Mouse (Mus musculus) forebrain, postnatal 0 days (tissue): ENCODE data around the gene Pced1b. TPM values are rescaled to one million over a fixed set of nuclear protein-coding genes. Genes with fewer than 3 reads are reported as not detected.
"Not testable (repeated sequence)": the region's sequence is repeated elsewhere in the genome, so short reads cannot be mapped to it uniquely, and the experiment has no call there.

Experiments used
- ATAC-seq: fragments of 200-750 bp; cut with Nextera tagmentation; 2 replicates; pipeline ENCODE4 v1.8.0; 2017; ENCODE audit warnings: mild to moderate bottlenecking, moderate library complexity
- DNase-seq: peaks from one replicate; pipeline ENCODE4 v3.0.0-alpha.2; 2015
- H3K27ac ChIP-seq: fragments of 300-500 bp; sonication (generic); 2 replicates; pipeline ENCODE4 v1.5.1; 2014; ENCODE audit warnings: low read depth, mild to moderate bottlenecking, antibody characterized with exemption, low read length, moderate library complexity, mixed read lengths
- H3K27me3 ChIP-seq: fragments of 300-500 bp; sonication (generic); 2 replicates; pipeline ENCODE4 v1.6.1; 2014; ENCODE audit warnings: mild to moderate bottlenecking, low read length, mixed read lengths; ENCODE audit not compliant: insufficient read depth
- H3K36me3 ChIP-seq: fragments of 300-500 bp; sonication (generic); 2 replicates; pipeline ENCODE4 v1.6.1; 2014; ENCODE audit warnings: mild to moderate bottlenecking, moderate library complexity; ENCODE audit not compliant: insufficient read depth
- H3K4me1 ChIP-seq: fragments of 300-500 bp; sonication (generic); 2 replicates; pipeline ENCODE4 v1.6.1; 2014; ENCODE audit warnings: antibody characterized with exemption; ENCODE audit not compliant: insufficient read depth
- H3K4me2 ChIP-seq: fragments of 300-500 bp; sonication (generic); 2 replicates; pipeline ENCODE4 v1.6.1; 2014; ENCODE audit warnings: low read depth, mild to moderate bottlenecking, moderate library complexity
- H3K4me3 ChIP-seq: fragments of 300-500 bp; sonication (generic); 2 replicates; pipeline ENCODE4 v1.5.1; 2014; ENCODE audit warnings: low read depth, low read length, mixed read lengths
- H3K9ac ChIP-seq: fragments of 300-500 bp; sonication (generic); 2 replicates; pipeline ENCODE4 v1.6.1; 2014; ENCODE audit warnings: mild to moderate bottlenecking
- H3K9me3 ChIP-seq: fragments of 300-500 bp; sonication (generic); 2 replicates; pipeline ENCODE4 v1.6.1; 2016; ENCODE audit warnings: low read length
- CTCF ChIP-seq: sonication (generic); IDR thresholded peaks from 2 replicates; pipeline ENCODE4 v1.5.1; 2016; ENCODE audit warnings: antibody characterized with exemption, control low read depth, low read depth
- whole genome bisulfite sequencing: fragments of 180-500 bp; shearing (Covaris S2); extraction: QIAGEN DNeasy Blood & Tissue Kit; methylation state at CpG from one replicate; pipeline ENCODE4 v1.1.7; 2014; 5-methylcytosine and 5-hydroxymethylcytosine counted together
- polyA plus RNA-seq: library from polyadenylated mRNA; unstranded; fragments of >200 nt; fragmentation: Nextera tagmentation; extraction: Ambion mirVana; gene quantifications from 2 replicates; pipeline ENCODE4 v1.2.1, GENCODE M21; 2015
- total RNA-seq: library from RNA; depleted of rRNA; stranded (reverse); fragments of >200 nt; gene quantifications from 2 replicates; pipeline ENCODE4 v1.2.3, GENCODE M21; 2014

Gene Pced1b
- total and polyA plus RNA-seq, 2 experiments from 2014 or later = 4.4 to 6.9 TPM

GRCm38 (mm10) chr15:97360842-97361770, 114.2 kb downstream of the Pced1b start:
- Histone ChIP-seq H3K36me3 (no peaks in the 10 kb centered on the region), H3K4me3 (no peak overlapping the region), H3K27me3 (no peaks in the 10 kb centered on the region), H3K9ac (no peak overlapping the region), H3K9me3 (no peaks in the 10 kb centered on the region), H3K27ac (no peak overlapping the region), H3K4me2 (no peak overlapping the region), H3K4me1 (no peaks in the 10 kb centered on the region)
- no peak for TF ChIP-seq CTCF
- 88% methylated on average over 23 of the region's 23 CpGs for WGBS
- DNase-seq = no peak
- no peak for ATAC-seq

GRCm38 (mm10) chr15:97361771-97362171, 114.9 kb downstream of the Pced1b start:
- Histone ChIP-seq H3K4me3 (no peak overlapping the region), H3K4me2 (no peak overlapping the region), H3K4me1 (no peaks in the 10 kb centered on the region), H3K36me3 (no peaks in the 10 kb centered on the region), H3K9me3 (no peaks in the 10 kb centered on the region), H3K27me3 (no peaks in the 10 kb centered on the region), H3K27ac (no peak overlapping the region), H3K9ac (no peak overlapping the region)
- 78% methylated on average over 8 of the region's 8 CpGs for WGBS
- TF ChIP-seq CTCF = no peak
- ATAC-seq (no peak), DNase-seq (no peak)

GRCm38 (mm10) chr15:97364271-97364670, 117.4 kb downstream of the Pced1b start:
- not testable (repeated sequence) for ATAC-seq, H3K9ac ChIP-seq, H3K9me3 ChIP-seq, H3K4me2 ChIP-seq, H3K27me3 ChIP-seq, H3K27ac ChIP-seq, H3K36me3 ChIP-seq, H3K4me1 ChIP-seq, H3K4me3 ChIP-seq, DNase-seq
- 90% methylated on average over 3 of the region's 3 CpGs for WGBS

- Histone ChIP-seq H3K4me2 (no peak overlapping the region), H3K27me3 (no peaks in the 10 kb centered on the region), H3K27ac (no peak overlapping the region), H3K4me3 (no peak overlapping the region), H3K9me3 (no peaks in the 10 kb centered on the region), H3K4me1 (no peaks in the 10 kb centered on the region), H3K36me3 (no peaks in the 10 kb centered on the region), H3K9ac (no peak overlapping the region)
- no peak for TF ChIP-seq CTCF
- ATAC-seq = no peak
- no peak for DNase-seq
- 81% methylated on average over 8 of the region's 8 CpGs for WGBS
Measured at GRCm38 (mm10) chr15:97364968-97365367, 118.1 kb downstream of the Pced1b start.

- H3K27ac ChIP-seq = no peak overlapping the region
- H3K9me3 ChIP-seq = no peaks in the 10 kb centered on the region
- 93% methylated on average over 9 of the region's 9 CpGs for WGBS
- no peaks in the 10 kb centered on the region for H3K36me3 ChIP-seq
- no peak for ATAC-seq
- no peak overlapping the region for H3K9ac ChIP-seq
- TF ChIP-seq CTCF = no peak
- no peaks in the 10 kb centered on the region for H3K27me3 ChIP-seq
- no peak overlapping the region for H3K4me3 ChIP-seq
- H3K4me2 ChIP-seq = no peak overlapping the region
- no peak for DNase-seq
- H3K4me1 ChIP-seq = no peaks in the 10 kb centered on the region
Measured at GRCm38 (mm10) chr15:97368035-97368608, 121.2 kb downstream of the Pced1b start.

- Histone ChIP-seq H3K27ac (no peak overlapping the region), H3K27me3 (no peaks in the 10 kb centered on the region), H3K4me2 (no peak overlapping the region), H3K9ac (no peak overlapping the region), H3K9me3 (no peaks in the 10 kb centered on the region), H3K36me3 (no peaks in the 10 kb centered on the region), H3K4me3 (no peak overlapping the region), H3K4me1 (0 out of 2 replicates have a peak, but pooled peaks cover 4% of the 10 kb centered on the region)
- DNase-seq (no peak), ATAC-seq (no peak)
- WGBS = 88% methylated on average over 7 of the region's 7 CpGs
- TF ChIP-seq CTCF = no peak
Measured at GRCm38 (mm10) chr15:97368631-97369030, 121.7 kb downstream of the Pced1b start.

- Histone ChIP-seq H3K4me1 (0 out of 2 replicates have a peak, but pooled peaks cover 4% of the 10 kb centered on the region), H3K4me2 (no peak overlapping the region), H3K9ac (no peak overlapping the region), H3K4me3 (no peak overlapping the region), H3K27me3 (no peaks in the 10 kb centered on the region), H3K27ac (no peak overlapping the region), H3K9me3 (no peaks in the 10 kb centered on the region), H3K36me3 (no peaks in the 10 kb centered on the region)
- DNase-seq (no peak), ATAC-seq (no peak)
- TF ChIP-seq CTCF = no peak
- 92% methylated on average over 10 of the region's 10 CpGs for WGBS
Measured at GRCm38 (mm10) chr15:97369144-97369543, 122.2 kb downstream of the Pced1b start.
